Mouse (Mus musculus) naive thymus-derived CD4-positive, alpha-beta T cell, adult 2 months (primary cell): ENCODE results near the gene Cdcp2.
A peak's percentile ranks its signal among the peaks of the same experiment; 100 is the strongest.

ENCODE experiments used
- DNase-seq: peaks from one replicate; pipeline ENCODE4 v3.0.0-alpha.2; 2011; ENCODE audit warnings: low read depth

Cdcp2 gene

DNA sequence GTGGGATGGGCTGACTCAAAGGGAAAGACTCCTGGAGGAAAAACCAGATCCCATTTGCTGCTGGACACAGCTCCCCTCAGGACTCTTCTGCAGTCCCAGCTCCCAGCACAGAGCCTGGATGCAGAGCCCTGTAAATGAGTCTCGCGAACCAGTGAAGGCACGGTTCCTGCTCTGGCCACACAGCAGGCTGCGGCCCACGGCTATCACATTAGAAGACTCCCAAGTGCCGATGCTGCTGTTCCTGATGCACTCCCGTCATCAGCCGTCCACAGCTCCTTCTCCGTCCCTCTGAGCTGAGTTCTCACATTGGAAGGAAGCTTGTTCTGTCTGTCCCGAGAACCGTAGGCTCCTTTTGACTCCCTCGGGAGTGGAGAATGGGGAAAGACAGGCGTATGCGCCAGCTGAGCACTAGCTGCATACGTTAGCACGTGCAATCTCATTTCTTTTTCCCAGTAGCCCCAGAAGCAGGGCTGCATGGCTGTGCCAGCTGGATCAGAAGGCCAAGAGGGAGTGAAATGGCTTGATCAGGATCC is at the start of gene Cdcp2:
Cdcp2 (plus strand) TSS at position 51 of the 533 bp plus-strand sequence.
- DNase-seq, result no peak

DNA sequence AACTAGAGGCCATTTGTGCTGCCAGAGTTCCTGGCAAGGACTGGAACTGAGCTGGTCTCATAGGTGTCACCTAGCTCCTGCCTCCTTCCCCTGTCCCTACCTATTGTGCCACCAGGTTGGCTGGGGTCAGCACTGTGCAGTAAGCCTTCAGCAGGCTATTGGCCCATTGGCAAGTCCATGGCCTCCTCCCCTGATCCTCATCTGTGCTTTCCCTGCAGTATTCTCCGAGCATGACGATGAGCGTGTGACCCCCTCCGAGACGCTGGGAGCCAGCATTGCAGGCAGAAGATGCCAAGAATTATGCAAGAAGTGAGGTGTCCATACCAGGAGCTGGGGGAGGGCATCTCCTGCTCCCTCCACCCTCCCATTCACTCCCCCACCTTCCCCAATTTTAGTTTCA is 48.9 kb upstream of the Cdcp2 start:
- no peak for DNase-seq

DNA sequence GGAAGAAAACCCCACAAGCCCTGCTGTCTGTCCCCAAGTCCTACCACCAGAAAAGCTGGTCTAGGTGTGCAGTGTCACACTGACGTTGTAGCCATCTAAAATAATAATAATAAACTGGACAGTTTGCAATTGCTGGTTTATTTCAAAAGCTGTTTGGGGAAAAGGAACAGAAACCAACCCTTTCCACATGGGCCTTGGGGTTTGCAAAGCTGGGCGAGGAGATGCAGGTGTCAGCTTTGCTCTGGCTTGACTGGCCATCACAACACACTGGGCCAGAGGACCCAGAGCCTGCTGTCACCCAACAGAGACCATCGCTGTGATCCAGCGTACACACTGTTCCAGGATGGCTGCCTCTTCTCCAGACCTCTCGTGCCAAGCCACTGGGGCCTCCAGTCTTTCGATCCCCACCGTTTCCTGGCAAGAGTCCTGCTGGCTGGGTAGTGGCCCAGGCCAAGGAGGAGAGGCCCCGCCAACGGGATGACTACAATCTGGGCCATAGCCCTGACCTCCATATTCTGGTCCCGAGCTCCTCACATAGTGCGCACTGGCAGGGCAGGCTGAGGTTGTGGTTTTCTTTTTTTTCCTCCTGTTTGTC is 48.0 kb upstream of the Cdcp2 start:
- DNase-seq, result no peak

DNA sequence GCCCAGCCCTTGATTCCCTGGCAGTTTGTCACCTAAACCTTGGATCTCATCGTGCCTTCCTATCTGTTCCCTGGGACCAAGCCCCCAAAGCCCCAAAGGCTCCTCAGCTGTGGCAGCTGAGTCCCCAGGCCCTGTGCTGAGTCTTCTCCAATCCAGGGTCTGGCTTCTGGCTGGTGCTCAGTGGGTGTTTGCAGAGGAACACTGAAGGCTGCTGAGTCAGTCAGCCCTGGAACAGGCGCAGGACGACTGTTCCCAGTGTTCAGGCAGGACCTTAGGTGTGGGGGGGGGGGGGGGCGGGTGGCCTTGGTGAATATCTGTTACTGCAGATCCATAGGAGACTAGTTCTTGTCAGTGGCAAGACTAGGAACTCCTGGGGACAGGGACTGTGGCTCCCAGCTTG is 44.8 kb upstream of the Cdcp2 start:
- DNase-seq, result no peak

DNA sequence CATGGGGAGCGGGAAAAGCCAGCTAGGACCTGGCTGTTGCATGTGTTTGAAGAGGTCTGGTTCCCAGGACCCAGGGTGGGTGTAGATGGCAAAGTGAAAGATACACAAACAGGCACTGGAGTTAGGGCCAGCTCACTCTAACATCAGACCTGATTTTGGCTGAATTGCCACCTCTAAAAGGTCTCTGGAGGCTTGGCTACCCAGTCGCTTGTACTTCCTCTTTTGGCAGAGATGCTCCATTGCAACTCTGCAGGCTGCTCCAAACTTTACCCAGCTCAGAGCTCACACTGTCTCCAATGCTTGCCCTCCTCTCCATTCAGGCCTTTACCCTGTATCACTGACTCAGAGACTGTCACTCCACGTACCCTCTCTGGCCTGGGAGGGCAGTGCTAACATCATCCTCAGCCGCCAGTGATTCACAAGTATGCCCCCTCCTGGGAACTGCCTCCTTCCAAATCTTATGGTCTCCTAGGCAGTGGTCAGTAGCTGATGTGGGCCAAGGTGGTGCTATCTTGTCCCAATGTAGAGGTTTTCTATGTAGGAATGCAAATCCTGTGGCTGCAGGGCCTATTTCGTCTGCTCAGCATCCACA is 43.6 kb upstream of the Cdcp2 start:
- DNase-seq, result no peak

DNA sequence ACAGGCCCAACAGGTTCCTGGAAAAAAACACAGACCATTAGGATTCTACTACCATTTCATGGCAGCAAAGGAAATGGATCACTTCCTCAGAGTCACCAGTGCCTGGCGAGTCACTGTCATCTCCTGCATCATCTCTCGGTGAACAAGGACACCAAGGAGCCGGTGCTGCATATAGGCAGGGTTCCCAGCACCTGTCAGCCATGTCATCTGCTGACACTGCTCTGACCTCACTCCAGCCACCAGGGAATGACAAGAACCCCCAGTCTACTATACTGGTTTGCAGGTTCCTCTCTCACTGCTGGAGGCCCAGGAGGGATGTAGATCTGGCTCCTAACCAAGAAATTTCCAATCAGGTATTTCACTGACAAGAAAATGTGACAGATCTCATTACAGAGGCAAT is 40.6 kb upstream of the Cdcp2 start:
- DNase-seq, result no peak

DNA sequence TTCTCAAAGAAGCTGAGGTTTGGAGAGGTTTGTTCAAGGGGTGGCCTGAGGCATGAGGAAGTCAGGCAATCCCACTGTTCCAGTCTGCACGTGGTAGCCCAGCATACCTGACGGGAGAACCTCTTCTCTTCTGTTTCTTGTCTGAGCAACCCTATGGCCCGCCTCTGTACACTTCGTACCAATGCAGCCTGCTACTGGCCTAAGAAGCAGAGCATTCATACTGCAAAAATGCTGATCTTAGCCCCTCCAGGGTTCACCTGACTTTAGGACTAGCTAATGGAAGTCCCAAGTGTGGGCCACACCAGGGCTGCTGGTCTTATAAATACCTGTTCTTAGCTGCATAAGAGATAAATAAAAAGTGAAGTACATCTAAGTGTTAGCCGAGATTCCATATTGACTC is 38.3 kb upstream of the Cdcp2 start:
- DNase-seq, result no peak

DNA sequence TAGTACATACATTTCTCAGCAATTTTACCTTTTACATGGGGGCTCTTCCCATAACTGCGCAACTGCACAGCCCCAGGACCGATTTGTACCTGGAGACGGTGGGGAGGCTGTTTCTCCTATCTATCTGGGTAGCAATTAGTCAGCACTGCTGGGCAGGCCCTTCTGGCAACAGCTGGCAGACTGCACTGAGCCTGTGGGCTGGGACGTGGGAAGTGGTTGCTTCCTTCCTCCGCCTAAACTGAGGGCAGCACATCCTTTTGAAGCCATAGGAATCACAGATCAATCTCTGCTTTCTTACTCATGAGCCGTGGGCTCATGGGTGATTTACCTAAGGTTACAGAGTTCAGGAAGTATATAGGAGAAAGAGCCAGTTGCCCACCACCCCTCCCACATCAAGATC is 37.9 kb upstream of the Cdcp2 start:
- DNase-seq, result no peak

DNA sequence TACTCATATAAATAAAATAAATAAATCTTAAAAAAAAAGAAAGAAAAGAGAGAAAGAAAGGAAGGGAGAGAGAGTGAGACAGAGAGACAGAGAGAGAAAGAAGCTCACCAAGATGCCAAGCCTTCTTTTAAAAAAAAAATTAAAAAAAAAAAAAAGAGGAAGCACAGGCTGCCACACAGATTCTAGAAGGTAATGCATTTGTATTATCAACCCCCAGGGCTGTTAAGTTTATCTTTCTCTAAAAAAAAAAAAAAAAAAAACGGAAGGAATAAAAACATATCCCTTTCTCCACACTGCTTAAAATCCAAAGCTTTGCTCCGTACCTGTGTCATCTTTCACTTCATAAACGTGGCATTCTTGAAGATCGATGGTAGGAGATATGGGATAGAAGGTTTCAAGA is 35.1 kb upstream of the Cdcp2 start:
- DNase-seq, result no peak

DNA sequence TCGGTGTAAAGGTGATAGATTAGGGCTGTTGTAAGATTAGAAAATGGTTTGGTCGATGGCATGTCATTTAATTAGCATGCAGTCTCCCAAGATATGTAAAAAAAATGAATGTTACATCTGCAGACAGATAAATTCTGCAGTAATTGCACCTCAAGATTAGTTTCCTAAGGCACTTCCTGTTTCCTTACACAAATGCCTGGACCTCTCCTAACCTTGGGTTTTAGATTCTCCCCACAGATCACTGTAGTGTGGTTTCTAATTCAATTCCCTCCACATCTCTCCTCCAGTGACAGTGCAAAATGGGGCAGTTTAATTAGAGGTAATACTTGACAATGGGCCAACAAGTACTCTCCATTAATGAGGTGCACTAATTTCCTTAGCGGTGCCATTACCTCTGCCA is 33.5 kb upstream of the Cdcp2 start:
- DNase-seq, result no peak

DNA sequence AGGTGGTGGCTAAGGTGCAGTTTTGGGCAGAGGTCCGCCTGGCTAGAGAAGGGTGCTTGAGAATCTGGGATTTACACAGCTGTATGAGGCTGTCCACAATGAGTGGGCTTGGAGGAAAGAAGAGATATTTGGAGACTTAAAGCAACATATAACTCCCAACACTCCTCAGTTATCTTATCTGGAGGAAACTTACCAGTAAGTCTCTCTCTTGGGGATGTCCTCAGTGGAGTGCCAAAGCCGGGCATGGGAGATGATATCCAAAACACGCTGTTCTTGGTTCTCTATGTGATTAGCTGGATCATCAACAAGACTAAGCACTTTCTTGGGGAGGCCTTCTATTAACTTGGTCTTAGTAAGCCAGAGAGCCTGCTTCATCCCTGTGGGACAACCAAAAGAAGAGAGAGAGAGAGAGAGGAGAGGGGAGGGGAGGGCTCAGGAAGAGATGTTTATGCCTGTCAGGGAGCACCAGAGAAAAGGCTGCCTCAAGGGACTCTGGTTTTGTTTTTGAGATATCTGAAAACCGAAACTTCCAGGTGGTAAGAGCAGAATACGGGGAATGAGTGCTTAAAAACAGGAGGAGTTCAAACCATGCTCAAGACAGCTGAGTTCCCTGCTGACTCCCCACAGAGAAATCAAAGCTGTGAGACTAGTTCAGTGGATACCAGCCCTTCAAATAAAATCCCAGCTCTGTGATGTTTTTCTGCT is 32.1 kb upstream of the Cdcp2 start:
- no peak for DNase-seq

DNA sequence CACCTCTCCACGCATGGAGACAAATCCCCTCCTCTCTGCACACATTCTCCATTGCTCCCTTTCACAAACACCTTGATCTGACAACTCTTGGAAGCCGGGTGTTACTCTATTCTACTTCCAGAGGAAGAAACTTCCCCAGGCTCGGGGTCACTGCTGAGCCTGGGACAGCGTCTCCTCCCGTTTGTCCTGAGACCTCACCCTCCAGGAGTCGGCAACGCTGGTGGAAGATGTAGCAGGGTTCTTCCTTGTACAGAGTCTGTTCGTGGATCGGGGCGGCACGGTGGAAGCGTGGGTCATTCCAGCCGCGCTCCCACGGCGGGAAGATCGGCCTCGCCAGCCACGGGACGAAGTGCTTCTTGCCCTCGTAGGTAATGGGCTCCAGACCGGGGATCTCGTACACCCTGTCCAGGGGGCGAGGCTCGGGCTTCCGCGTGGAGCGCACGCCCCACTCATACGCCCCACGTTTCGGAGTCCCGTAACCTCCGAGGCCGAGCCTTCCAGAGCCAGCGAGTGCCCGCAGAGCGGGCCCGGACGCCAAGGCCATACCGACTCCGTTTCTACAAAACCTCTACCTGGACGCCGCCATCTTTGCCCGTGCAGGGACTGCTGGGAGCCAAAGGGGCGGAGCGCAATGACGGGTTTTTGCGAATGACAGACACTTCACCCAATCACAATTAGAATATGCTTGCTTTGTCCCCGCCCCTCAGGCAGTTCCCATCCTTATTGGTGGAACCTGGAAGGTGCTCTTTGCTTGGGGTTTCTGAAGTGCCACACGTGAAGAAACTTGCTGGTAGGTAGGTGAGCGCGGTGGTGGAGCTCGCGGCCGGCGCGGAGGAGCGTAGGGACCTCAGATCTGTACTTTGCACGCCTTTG is 30.2 kb upstream of the Cdcp2 start, which contains the start of the genes Mrpl37 and Cyb5rl:
Mrpl37 (minus strand) TSS at position 617 of the 873 bp plus-strand sequence.
Cyb5rl (plus strand) TSS at position 737 of the 873 bp plus-strand sequence.
- peak; percentile 99 for DNase-seq

DNA sequence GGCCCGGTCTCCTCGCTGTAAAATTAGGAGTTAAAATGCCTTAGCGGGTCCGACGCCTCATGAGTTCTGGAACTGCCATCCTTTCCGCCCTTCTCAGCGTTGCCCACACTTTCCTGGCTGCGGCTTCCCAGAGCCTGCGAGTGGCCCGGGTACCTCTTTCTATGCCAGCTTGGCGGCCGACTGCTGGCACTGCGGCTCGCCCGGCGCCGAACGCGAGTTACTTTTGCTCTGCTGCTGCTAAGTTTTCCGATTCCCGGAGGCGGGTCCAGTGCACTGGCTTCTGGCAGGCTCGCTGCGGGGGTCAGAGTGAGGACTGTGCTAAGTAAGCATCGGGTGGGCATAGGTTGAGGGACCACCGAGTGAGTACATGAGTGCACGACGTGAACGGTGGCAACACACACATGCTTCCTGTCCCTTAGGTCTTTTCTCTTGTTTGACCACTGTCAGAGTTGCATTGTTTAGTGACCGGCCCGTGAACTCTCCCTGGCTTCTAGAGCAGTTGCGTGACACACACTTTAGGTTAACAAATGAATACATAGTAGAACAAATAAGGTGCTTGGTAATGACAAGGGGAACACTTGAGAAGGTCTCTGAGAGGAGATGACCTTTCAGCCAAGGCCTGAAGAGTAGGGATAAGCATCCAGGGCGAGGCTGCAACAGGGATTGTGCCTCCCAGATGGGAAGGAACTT is 29.4 kb upstream of the Cdcp2 start:
- DNase-seq, result no peak

DNA sequence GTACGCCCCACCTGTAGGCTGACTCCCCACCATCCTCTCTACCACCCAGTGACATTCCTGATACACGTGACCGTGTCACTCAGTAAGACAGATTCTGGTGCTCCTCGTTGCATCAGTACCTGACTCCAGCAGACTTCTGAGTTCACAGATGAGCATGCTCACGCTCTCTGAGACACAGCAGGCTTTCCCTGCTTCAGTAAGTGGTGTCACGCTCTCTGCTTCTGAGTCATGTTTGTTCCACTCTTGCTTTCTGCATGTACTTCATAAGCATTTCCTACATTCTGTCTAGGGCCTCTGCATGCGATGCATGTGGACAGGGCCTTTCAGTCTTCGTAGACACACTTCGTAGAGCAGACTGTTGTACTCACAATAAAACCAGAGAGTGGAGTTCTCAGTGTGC is 24.3 kb upstream of the Cdcp2 start:
- DNase-seq, result no peak

DNA sequence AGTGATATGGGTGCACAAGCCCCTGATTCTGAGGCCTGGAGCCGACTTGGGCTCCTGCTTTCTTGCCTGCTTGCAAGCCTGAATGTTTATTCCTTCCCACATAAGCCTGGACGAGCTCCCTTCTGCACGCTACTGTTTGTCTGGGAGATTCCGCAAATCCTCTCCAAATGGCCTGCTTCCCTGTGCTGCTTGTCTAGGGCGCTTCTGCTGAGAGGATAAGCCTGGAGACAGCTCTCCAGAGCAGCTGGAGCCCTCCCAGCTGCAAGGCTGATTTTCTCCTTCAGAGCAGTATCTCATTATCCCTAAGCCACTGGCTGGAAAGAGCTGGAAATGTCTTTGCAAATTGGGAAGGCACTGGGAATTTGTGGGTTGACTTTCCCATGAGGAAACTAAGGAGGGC is 21.2 kb upstream of the Cdcp2 start:
- no peak for DNase-seq

DNA sequence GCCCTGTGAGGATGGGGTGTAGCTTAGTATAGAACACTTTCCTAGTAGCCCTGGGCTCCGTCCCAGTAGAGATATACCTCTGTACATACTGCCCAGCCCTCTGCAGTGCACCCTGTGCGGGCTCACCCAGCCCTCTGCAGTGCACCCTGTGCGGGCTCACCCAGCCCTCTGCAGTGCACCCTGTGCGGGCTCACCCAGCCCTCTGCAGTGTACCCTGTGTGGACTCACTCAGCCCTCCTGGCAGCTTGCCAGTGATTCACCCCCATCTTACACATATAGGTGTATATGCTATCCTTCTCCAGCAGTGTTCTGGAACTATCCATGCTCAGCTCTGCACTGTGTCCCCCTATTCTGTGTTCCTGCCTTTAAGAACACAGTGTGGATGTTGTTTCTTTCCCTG is 17.8 kb upstream of the Cdcp2 start:
- no peak for DNase-seq

DNA sequence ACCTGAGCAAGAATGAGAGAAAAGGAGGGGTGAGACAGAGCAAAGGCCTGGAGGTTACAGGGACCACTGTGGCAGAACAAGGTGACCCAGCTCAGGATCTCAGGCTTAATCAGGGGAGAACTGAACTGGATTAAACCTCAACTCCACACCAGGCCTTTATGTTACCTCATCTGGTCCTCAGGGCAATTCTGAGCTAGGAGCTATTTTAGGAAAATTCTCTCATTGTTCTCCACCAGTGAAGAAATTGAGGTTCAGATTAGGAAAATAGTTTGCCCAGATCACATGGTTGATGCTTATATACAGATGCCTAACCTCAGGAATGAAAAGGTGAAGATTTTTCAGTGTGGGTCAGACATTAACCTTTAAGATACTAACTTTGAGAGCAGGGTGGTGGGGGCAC is 17.0 kb upstream of the Cdcp2 start:
- DNase-seq, result no peak

DNA sequence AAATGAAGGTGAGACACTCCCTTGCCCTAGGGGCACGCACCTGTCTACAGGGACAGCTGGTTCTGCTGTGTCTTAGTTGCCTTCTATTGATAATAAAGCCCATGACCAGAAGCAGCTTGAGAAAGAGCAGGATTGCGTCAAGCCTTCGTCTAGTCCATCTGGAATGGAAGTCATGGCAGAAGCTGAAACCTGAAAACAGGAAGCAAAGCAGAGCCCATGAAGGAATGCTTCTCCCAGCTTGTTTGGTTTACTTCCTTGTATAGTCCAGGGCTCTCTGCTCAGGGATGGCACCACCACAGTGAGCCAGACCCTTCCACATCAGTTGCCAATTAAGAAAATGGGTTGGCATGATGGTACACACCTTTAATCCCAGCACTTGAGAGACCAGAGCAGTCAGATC is 14.5 kb upstream of the Cdcp2 start:
- no peak for DNase-seq

DNA sequence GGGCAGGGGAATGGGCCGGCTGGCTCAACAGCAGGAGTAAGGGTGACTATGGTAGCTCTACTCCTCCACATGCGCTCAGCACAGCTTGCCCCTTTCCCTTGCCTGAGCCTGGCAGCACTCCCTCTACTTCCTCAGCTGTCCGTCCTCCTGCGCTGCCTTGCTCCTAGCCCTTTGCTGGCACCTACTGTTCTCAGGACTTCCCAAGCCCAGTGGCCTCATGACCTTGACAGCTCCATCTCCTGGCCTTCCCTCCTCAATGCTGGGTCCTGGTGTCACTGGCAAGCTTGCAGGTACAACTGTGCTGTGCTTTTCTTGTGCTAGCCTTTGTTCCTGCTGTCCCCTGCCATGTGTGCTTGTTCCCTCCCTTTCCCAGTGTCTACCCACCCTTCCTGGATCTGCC is 13.6 kb upstream of the Cdcp2 start:
- DNase-seq, result no peak

DNA sequence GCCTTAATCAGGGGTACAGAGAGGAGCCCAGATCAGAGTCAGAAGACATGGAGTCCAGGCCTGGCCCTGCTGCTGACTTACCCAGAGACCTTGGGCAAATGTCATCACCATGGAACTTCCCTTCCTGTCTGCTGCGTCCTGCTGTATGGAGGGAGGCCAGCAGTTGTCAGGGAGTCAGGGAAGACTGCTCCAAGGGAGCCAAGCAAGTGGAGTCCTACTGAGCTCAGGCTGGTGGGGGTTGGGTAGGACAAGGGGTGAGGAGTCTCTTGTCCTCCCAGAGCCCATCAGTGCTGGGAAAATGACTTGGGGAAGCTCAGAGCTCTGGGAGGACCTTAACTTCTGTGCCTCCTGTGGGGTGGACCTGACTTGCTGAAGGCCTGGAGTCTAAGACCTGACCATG is 12.3 kb upstream of the Cdcp2 start:
- DNase-seq, result no peak

DNA sequence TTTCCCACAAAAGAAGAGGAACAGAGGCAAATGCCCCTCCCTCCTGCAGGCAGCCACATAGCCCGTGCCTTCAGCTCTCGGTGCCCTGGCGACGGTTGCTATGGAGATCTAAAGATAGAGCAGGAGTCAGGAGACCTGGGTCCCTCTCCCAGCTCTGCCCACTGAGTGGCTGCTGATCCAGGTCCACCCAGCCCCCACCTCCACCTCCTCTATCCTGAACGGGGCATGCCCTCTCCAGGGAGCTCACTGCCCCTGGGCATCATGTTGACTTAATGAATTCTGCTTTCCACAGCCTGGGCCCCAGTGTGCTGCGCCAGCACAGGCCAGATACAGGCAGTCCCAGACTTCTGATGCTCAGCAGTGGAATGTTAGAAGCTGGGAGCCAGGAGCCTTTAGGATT is 11.8 kb upstream of the Cdcp2 start:
- DNase-seq, result no peak

DNA sequence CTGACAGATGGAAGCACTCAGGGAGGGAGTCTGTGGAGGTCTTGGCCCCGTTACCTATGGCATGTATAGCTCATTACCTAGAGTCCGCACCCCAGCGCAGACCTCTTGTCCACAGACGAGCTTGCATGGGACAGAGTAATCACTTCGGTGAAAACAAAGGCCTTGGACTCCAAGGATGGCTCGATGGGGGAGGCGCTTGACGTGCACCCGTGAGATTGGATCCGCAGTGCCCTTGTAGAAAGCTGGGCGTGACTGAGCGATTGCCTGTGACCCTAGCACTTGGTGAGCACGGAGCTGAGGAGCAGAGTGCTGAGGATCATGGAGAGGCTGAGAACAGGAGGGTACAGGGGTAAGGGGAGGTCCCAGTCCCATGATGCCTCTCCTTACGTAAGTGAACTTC is 5.0 kb upstream of the Cdcp2 start:
- no peak for DNase-seq
